In the genomic region with DNA sequence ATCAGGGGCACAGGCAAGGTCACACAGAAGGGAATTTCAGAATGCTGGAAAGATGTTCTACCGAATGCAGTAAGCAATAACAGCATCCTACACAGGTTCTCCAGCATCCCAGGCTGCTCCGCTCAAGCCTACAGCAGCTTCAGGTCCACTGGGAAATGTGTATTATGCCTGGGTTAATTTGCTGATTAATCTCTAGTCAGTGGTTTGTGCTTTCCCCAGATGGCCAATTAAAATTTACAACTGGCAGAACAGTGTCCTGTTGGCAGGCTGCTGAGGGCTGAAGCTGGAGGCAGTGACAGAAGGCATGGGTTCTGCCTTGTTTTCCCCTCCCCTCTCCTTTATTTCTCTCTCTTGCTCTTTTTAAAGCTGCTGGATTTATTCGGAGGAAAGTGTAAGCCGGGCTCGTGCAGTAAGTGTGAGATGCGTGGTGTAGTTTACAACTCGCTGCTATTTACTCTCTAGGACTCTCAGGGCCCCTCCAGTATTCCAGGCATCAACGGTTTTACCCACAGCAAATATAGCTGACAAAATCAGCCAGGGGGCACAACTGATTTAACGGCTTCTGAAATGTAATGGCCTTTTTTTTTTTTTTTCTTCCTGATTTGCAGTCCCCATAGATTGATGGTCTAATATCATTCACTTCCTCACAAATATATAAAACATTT, we compare ENCODE assay signal across 14 mouse cellular contexts.
A peak's percentile ranks its signal among the peaks of the same experiment; 100 is the strongest.
DNase-seq lines count a peak whose midpoint lies in the region; ATAC-seq lines count a peak whose summit lies in the region.
"Had no signal": no experiment of that assay in that cellular context is flagged by ENCODE, and none has a peak within 500 bp of the region (broad histone marks: within the 10 kb centered on the region; RNA-seq: fewer than 3 reads in every experiment).

No protein-coding gene starts in this region.

- H3K36me3 ChIP-seq in forebrain, embryonic 13.5 days (ENCODE audit: poor library complexity, severe bottlenecking), result no peaks in the 10 kb centered on the region
- H3K36me3 ChIP-seq in neural tube, embryonic 12.5 days, result no peaks in the 10 kb centered on the region
- H3K36me3 ChIP-seq: embryonic facial prominence, embryonic 12.5 days had no signal

- H3K9ac ChIP-seq in forebrain, embryonic 13.5 days, result no peak overlapping the region
- H3K9ac ChIP-seq in neural tube, embryonic 12.5 days, result no peak overlapping the region
- H3K9ac ChIP-seq: embryonic facial prominence, embryonic 12.5 days had no signal

- WGBS in forebrain, embryonic 13.5 days, result 11% methylated on average over 9 of the region's 9 CpGs
- 16% methylated on average over 9 of the region's 9 CpGs for WGBS in neural tube, embryonic 12.5 days

- peak overlapping the region; percentile 44 for H3K4me2 ChIP-seq in forebrain, embryonic 13.5 days
- H3K4me2 ChIP-seq in neural tube, embryonic 12.5 days (replicated peaks), result peak overlapping the region; percentile 43
- H3K4me2 ChIP-seq: embryonic facial prominence, embryonic 12.5 days had no signal

- H3K4me3 ChIP-seq in forebrain, embryonic 13.5 days, result 0 out of 2 replicates have a peak overlapping the region, but pooled peaks have one; percentile 7
- H3K4me3 ChIP-seq in neural tube, embryonic 12.5 days, result no peak overlapping the region
- H3K4me3 ChIP-seq: embryonic facial prominence, embryonic 12.5 days had no signal

- H3K4me1 ChIP-seq in forebrain, embryonic 13.5 days, result peaks cover 18% of the 10 kb centered on the region
- 0 out of 2 replicates have a peak, but pooled peaks cover 9% of the 10 kb centered on the region for H3K4me1 ChIP-seq in neural tube, embryonic 12.5 days
- H3K4me1 ChIP-seq: embryonic facial prominence, embryonic 12.5 days had no signal

- H3K27me3 ChIP-seq in forebrain, embryonic 13.5 days, result no peaks in the 10 kb centered on the region
- no peaks in the 10 kb centered on the region for H3K27me3 ChIP-seq in neural tube, embryonic 12.5 days (replicated peaks)
- H3K27me3 ChIP-seq: CH12.LX; embryonic facial prominence, embryonic 12.5 days had no signal

- peak; percentile 52 for ATAC-seq in frontal cortex, adult (ENCODE audit: low TSS enrichment)
- peak; percentile 96 for ATAC-seq in forebrain, embryonic 13.5 days
- ATAC-seq in neural tube, embryonic 12.5 days (ENCODE audit: low FRiP score, low read depth), result peak; percentile 92
- no peak for ATAC-seq in CD4-positive, CD25-positive, alpha-beta regulatory T cell, adult 4 months

- no peaks in the 10 kb centered on the region for H3K9me3 ChIP-seq in forebrain, embryonic 13.5 days (replicated peaks)
- no peaks in the 10 kb centered on the region for H3K9me3 ChIP-seq in neural tube, embryonic 12.5 days
- H3K9me3 ChIP-seq: embryonic facial prominence, embryonic 12.5 days had no signal

- DNase-seq in frontal cortex, postnatal 10 days (ENCODE audit: low spot score in 2 of 2), result no peak
- peak; percentile 35 to 49 for DNase-seq in layer of hippocampus, postnatal 14 days (ENCODE audit: low spot score in 2 of 2)
- DNase-seq in kidney, adult 18-20 months, result no peak
- DNase-seq in urinary bladder, postnatal 25 days (ENCODE audit: low spot score), result no peak
- DNase-seq: adrenal gland, adult 2 months; heart, adult 18-20 months; kidney, adult 8-10 months; lung, adult 18-20 months had no signal

- H3K27ac ChIP-seq in forebrain, embryonic 13.5 days, result peak overlapping the region; percentile 75
- no peak overlapping the region for H3K27ac ChIP-seq in neural tube, embryonic 12.5 days
- H3K27ac ChIP-seq: embryonic facial prominence, embryonic 12.5 days had no signal

Comparison
In these comparisons a context has a peak if more than half of its experiments do, and no peak if none do; other contexts are left out.
1. DNase-seq: peak in layer of hippocampus, postnatal 14 days (2 of 2); none in frontal cortex, postnatal 10 days (0 of 2), kidney, adult 18-20 months (single experiment) and urinary bladder, postnatal 25 days (single experiment).